Mouse (Mus musculus) gastrocnemius, postnatal 36 days (tissue): ENCODE data around the gene Rps21. TPM values are rescaled to one million over a fixed set of nuclear protein-coding genes. Genes with fewer than 3 reads are reported as not detected.
"Not testable (repeated sequence)": the region's sequence is repeated elsewhere in the genome, so short reads cannot be mapped to it uniquely, and the experiment has no call there.

Experiments
- DNase-seq, 2 experiments: peaks; one replicate each; pipeline ENCODE4 v3.0.0; 2022
- intact Hi-C: fragments of 180-260 bp; cut with DNase I; formaldehyde crosslinking; loops from one replicate; pipeline ENCODE4 v1.15.1; 2025
- total RNA-seq, 2 experiments: library from RNA; stranded (reverse); gene quantifications; 2 replicates each; pipeline ENCODE4 v1.2.3; 2021

Rps21 gene
- total RNA-seq, 2 experiments from 2014 or later = 310 to 370 TPM

DNA sequence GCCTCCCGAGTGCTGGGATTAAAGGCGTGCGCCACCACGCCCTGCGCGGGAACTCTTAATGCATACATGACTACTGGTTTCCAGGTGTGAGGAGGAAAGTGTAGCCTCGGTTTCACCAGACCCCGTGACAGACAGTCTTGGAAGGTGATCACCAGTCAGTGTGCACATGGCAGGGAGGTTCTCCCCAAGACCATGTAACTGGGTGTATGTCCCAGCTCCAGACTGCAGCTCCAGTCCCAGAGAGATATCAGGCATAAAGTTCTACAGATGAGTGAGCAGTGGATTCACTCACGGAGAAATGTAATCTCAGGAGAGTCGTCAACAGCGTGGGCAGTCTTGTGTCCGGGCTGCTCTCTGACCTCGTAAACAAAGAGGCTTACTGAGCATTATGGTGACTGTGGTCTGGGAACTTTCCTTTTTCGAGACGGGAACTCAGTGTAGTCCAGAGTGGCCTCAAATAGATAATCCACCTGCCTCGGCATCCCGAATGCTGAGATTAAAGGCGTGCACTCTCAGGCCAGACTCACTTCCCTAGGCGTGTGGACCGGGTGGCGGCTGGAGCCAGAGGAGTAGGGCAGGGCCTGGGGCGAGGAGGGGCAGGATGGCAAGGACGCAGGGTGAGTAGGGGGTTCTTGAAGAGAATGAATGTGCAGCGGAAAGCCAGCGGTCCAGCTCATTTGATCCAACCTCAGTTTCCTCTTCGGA is 729 bp upstream of the Rps21 start:
- intact Hi-C loops = loop anchor here (10.0 kb wide), 1 partner anchor 282 kb away; the partner anchor contains the start of gene Taf4
- DNase-seq = no peak

DNA sequence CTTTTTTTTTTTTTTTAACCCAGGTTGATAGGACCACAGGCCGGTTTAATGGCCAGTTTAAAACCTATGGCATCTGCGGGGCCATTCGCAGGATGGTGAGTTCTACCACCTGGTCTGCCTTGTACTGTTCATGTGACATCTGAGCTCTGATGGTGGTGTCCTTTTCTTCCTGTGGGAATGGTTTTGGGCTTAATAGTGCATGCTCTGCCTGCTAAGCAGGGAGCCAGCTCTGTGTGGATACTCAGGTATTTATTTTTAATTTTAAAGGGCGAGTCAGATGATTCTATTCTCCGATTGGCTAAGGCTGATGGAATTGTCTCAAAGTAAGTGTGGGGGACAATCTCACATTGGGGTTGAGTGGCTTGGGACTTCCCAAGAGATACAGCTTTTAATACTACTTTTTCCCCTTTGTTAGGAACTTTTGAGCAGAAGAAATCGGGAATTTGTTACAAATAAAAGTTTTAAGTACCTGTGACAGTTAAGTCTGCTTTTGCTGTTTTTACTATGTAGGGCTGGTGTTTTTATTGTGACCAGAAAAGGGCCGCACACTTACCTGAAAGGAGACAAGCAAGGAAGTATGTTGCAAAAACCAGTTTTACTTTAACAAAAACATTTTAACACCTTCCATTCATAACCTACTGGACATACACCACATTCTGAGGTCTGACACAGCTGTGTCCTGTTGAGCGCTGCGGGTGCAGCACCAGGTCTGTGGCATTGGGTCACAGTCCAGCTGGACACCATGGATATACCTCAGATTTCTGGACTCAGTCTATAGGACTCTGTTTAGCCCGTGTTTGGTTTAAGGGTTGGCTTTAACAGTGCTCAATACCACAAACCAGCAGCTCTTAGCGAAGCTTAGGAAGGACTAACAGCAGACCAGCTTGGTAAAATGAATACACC is 1.0 kb downstream of the Rps21 start:
- intact Hi-C loops = loop anchor here (10.0 kb wide), 1 partner anchor 283 kb away; the partner anchor contains the start of gene Taf4
- no peak for DNase-seq

DNA sequence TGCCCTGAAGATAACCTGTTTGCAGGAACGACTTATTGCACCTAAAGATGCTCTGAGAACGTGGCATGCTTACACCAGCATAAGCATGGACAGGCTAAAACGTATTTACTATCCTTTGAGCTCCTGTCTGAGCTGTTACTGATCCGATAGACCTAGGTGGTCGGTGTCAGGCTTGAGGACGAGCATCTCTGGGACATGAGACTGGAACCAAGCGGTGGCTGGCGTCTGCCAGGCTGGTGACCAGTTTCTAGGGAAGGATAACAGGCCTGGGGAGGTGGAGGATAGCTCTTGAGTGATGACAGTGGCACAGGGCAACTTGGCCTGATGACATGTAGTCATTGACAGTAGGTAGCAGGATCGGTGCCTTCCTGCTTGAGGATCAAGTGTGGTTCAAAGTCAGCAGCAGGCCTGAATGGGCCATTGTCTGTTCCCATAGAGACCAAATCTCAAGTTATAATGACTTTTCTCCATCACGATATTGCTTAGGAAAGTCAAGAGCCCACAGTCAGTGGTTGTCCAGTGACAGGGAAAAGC is 1.8 kb downstream of the Rps21 start:
- DNase-seq = not testable (repeated sequence)
- intact Hi-C loops = loop anchor here (10.0 kb wide), 1 partner anchor 284 kb away; the partner anchor contains the start of gene Taf4

DNA sequence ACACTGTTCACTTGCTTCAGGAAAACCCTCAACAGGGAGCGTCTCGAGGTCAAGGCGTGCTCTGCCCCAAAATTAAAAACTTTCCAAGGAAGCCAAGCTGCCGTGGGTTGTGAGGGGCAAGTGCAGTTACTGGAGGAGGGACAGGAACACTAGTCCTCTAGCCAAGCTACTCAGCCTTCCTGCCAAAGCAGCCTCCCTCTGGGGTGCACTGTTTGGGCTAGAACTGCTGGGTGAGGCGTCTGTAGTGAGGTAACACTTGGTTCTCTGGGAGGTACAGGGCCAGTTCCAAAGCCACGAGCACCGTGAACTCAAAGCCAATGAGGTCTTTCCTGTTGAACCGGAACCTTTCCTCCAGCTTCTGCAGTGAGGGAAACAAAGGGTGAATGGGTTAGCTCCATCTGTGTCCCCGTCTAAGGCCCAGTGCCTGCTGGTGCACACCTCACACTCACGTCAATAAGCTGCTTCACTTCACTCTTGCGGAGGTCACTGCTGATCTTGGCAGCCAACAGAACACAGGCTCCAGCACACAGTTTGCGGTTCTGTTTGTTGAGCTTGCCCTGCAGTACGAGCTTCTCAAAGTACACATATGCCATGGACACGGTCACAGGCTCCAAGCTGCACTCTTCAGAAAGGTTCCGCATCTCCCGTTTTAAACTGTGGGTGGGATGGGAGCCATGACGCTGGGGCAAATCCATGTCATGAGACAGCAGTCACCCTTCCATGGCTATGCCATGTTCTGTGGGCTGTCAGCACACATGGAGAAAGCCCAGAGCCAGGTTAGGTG is 2.8 kb downstream of the Rps21 start:
- intact Hi-C loops = loop anchor here (10.0 kb wide), 1 partner anchor 285 kb away; the partner anchor contains the start of gene Taf4
- DNase-seq = not testable (repeated sequence)

DNA sequence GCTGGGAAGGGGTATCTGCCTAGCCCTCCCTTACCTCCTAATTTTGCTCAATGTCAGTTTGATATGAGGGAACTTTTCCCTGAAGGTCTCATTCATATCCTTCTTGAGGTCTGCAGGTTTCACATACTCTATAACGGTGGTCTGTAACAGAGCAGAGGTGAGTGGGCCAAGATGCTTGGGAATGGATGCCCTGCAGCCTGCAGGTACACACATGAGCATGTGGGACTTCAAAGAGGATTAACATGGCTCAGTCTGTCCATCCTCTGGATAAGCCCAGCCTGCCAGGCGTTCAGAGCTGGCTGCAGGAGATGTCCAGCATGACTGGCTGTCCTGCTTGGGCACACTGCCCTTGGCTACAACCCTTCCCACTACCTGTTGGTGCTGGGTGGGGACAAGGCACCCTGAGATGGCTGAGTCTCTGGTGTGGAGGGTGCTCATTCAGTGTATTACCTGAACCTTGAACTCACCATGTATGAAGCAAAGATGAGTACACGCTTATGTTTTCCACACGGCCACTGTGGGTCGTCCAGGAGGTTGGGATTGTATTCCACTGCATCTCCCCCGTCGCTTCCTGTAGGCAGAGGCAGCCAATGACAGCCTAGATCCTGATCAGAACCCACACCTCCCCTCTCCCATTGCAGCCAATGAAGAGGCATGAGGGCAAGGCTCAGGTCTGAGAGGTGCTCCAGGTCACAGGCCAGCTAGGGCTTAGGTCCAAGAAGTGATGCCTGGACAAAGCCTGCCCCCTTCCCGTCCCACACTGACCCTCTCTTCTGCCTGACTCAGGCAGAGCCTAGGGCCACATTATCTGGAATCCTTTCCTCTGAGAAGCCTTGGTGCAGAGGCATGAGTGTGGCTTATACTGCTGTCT is 3.7 kb downstream of the Rps21 start:
- intact Hi-C loops = no loop called here

DNA sequence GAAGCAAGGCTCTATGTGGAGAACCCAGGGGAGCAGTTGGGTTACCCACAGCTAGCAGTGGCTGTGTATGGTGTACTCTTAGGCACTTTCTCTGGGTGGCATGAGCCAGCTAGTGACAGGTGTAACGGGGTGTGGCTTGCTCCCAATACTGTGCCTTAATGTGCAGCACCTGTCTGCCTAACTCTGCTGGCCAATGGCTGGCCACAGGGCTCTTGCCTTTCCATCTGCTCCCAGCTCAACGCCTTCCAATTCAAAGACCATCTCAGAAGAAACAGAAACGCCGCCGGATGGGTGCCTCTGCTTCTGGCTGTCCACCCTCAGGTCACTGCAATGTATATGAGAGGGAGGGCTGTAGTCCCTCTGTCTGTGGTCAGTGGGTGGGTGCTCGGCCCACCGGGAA is 4.7 kb downstream of the Rps21 start:
- DNase-seq = no peak
- intact Hi-C loops = no loop called here

More for the DNA sequence above, 3.7 kb downstream of the Rps21 start:
- no peak for DNase-seq

DNA sequence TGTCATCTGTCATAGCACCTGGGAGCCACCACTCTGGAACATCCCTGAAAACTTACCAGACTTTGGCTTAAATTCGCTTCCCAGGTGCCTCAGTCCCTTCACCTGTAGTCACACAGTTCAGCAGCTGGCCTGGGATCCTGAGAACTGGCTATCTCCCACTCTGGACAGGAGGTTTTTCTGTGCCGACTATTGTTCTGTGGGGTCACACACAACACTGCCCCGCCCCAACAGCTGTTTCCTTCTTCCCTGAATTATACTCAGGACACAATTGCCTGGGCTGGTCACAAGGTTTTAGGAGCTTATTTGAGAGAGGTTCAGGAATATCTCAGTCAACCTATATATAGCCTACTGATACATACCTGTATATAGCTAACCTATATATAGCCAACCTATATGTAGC is 5.3 kb downstream of the Rps21 start:
- no peak for DNase-seq
- intact Hi-C loops = no loop called here

DNA sequence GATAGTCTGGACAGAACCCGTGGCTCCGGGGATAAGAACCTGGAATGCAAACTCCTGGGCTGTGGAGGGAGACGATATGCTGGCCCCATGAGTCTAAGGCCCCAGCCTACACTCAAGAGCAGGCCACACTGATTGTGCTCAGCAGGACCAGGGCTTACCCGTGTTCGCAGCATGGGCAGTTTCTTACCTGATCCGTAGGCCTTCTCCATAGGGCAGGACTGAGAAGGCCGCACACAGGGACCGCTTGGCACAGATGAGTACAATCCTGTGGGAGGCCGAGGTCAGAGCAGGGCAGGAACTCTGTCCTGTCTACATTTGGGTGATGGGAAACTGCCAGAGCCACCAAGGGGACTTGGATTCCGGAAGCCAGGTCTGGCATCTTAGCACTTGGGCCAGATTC is 5.7 kb downstream of the Rps21 start:
- DNase-seq = no peak
- intact Hi-C loops = no loop called here

DNA sequence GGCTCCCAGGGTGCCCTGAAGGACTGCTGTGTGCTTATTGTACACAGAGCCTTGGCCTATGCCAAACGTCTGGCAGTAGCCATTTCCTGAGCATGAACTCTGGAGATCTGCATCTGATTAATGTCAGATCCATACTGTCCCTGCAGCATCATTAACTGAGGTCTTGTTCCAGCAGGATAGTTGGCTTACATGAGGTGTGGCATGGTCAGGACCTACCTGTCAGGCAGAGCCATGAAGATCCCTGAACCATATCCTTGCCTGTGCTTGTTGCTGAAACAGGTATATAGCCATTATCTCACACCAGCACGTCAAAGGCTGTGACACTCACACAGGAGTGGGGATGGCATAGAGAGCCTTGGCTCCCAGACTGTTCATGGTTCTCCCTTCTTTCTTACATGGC is 10.8 kb downstream of the Rps21 start:
- intact Hi-C loops = no loop called here
- no peak for DNase-seq

DNA sequence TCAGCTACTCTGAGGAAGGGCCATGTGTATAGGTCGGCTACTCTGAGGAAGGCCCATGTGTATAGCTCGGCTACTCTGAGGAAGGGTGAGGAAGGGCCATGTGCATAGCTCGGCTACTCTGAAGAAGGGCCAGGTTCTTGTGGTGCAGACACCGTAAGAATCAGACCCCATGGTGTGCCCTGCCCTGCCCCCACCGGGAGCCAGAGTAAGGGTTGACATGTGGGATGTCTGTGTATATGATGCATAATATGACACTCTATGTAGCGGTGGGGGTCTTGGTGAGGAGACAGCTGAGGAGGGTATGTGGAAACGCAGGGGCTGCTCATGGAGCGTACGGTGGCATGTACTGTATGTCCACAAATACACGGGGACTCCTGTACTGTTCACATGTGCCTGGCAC is 12.2 kb downstream of the Rps21 start:
- no peak for DNase-seq
- intact Hi-C loops = no loop called here

DNA sequence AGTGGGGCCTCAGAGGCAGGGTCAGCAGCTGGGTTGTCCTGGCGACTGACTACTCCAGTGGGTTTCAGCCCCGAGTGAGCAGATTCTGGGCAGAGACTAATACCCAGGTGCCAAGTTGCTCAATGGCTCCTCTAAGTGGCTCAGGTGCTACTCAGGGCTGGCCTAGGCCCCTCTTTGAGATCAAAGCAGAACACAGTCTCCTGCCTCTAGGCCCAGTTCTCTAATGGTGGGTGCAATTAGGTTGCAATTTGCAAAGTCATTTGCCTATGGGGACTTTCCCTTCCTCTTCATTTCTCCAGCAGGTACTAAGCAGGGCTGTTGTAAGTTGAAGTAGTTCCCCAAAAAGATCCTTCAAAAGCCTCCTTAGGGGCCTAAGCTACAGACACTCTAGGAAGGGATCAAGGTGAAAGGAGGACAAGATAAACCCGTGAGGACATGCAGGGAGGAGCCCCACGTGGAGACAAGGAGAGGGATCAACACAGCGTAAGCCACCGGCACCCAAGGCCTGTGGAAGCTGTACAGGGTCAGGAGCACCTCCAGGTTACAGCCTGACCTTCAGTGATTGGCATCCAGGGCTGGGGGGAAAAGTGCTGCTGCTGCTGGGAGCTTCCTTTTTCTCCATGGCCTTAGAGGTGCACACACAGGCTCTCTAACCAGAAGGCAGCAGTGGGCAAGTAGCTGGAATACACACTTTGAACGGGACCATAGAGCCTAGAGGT is 13.5 kb downstream of the Rps21 start:
- intact Hi-C loops = no loop called here

DNA sequence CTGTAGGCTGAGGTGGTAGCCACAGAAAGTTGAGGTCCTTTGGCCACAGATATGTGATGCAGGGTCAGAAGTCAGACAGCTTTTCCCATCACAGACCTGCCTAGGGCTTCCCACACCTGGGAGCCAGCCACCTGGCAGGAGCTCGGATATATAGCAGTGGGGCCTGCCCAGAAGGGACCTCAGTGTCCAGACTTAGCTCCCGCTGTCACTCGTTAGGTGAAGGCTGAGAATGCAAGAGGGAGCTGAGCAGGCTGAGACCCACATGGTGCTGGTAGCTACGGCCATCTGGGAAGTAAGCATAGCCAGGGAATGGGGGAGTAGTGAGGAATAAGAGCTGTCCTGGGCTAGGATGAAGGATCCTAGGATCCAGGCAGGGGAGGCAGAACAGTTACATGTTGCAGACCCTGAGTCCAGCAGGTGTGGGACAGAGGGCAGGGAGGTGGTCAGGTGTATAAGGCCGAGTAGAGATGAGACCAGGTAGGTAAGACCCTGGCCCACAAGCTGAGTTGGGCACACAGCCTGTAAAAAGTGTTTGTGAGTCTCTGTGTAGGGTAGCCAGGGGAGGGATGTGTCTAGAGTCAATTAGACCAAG is 14.7 kb downstream of the Rps21 start:
- DNase-seq = no peak
- intact Hi-C loops = no loop called here

More for the DNA sequence above, 13.5 kb downstream of the Rps21 start:
- DNase-seq = no peak

DNA sequence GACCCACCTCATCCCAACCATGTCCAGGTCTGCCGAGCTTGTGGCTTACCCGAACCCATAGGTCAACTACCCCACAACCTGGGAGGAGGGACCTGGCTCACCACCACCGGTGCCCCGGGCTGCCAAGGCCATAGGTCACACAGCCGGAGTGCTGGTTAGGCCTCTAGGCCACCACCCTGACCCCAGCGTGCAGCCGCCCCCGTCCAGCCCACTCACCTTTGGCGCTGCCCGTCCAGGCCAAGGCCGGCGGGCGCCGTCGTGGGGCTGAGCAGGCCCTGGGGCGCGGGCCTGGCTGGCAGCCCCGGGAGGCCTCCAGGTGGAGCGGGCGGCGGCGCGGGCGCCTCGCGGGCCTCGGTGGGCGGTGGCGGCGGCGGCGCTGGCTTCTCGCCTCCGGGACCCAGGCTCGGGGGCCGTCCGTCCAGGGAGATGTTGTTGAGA is 15.7 kb downstream of the Rps21 start:
- intact Hi-C loops = no loop called here
- peak in 1 of 2 experiments; percentile 43 for DNase-seq

DNA sequence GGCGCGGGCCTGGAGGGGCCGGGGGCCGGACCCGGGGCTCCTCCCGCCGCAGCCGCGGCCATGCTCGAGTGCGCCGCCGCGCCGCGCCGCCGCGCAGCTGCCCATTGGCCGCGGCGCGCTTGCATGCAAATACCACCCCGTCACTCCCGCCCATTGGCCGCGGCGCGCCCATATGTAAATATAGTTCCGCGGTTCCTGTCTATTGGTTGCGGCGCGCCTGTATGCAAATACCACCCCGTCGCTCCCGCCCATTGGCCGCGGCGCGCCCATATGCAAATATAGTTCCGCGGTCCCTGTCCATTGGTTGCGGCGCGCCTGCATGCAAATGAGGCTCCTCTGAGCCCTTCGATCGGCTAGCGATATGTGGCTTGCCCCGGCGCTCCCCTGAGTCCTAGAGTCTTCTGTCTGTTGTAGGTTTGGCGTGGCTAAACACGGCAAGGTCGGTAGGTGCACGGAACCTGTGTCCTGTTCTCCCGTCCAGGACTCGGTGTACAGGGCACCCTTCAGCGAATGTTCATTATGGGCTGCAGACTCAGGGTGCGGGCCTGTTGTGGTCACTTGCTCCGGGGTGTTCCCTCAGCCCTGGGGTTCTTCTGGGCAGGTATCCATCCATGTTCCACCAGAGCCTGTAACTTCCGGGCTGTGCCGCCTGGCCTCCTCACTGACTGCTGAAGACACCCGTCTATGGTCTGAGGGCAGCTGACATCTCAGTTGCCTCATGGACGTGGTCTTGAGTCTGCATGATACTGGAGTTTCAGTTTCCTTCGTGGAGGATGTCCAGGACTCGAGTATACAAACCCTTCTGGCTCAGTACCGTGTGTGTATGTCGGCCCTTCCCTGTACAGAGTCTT is 16.4 kb downstream of the Rps21 start, which contains the start of gene Cables2:
TSS of gene Cables2 (minus strand) at position 103 of the 851 bp plus-strand sequence.
- DNase-seq = peak; percentile 84 to 90
- intact Hi-C loops = no loop called here

DNA sequence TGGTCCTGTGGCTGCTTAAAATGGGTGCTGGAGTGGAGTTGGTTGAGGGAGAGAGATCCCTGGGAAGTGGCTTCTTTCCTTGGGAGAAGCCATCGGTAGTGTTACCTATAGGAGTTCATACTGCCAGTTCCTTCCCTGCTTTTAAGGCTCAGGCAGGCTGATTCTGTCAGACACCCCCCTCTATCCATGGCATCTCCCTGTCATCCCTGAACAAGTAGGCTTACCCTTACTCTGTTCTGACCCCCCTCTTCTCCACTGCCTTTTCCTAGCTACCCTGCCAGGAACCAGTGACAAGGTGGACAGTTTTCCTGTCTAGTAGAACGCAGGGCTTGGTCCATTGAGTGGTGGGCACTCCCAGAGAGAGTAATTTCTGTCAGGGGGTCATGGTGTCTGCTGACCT is 17.3 kb downstream of the Rps21 start:
- intact Hi-C loops = no loop called here
- DNase-seq = no peak

DNA sequence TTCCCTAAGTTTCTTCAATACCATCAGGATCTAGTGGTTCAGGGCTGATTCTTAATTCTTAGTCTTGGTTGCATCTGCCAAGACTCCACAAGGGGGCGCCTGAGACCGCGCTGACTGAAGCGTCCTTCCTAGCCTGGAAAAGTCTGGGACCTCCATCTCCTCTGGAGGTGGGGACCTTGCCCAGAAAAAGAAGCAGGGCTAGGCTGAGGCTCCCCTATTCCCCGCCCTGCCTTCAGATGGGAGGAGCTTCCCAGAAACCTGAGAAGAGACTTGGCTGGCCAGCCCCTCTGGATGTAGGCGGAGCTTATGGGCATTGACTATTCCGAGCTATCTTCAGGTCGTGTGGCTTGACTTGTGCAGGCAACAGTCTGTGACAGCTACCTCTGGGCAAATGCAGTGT is 18.7 kb downstream of the Rps21 start:
- peak; percentile 76 to 78 for DNase-seq
- intact Hi-C loops = loop anchor here (1.0 to 5.0 kb wide), 2 partner anchors 71 to 156 kb away; no protein-coding TSS in a partner anchor

DNA sequence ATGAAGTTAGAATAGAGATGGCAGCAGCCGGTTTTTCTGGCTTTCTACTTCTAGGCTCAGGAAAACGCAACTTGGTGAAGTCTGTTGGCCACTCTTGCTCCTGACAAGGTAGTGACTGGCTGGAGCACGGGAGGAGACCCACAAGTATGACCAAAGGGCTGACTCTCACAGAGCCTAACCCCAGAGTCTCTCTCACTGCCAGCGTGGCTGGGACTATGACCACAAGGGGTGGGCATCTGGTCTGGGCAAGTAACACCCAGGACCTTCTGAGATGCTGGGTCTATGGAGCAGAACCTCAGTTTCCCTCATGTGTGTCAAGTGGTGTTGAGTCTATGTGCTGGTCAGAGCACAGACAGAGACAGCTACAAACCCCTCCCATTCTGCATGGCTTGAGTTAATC is 19.2 kb downstream of the Rps21 start:
- intact Hi-C loops = loop anchor here (5.0 kb wide), 1 partner anchor 156 kb away; no protein-coding TSS in a partner anchor
- DNase-seq = no peak
